Mouse (Mus musculus) midbrain, postnatal 0 days (tissue): ENCODE measurements around the gene Cryl1. TPM values are rescaled to one million over a fixed set of nuclear protein-coding genes. Genes with fewer than 3 reads are reported as not detected.
A peak's percentile ranks its signal among the peaks of the same experiment; 100 is the strongest.

Experiments
- ATAC-seq: fragments of 200-750 bp; cut with Nextera tagmentation; 2 replicates; pipeline ENCODE4 v1.8.0; 2017; ENCODE audit warnings: moderate number of reproducible peaks, mild to moderate bottlenecking, moderate TSS enrichment, moderate library complexity; ENCODE audit not compliant: low FRiP score
- DNase-seq: peaks from one replicate; pipeline ENCODE4 v3.0.0-alpha.2; 2015; ENCODE audit warnings: low spot score
- H3K27ac ChIP-seq: fragments of 300-500 bp; sonication (generic); 2 replicates; pipeline ENCODE4 v1.5.1; 2014; ENCODE audit warnings: low read depth, mild to moderate bottlenecking, low read length, mixed read lengths
- H3K27me3 ChIP-seq: fragments of 300-500 bp; sonication (generic); 2 replicates; pipeline ENCODE4 v1.6.1; 2014; ENCODE audit warnings: low read length, control low read depth, mixed read lengths; ENCODE audit not compliant: insufficient read depth
- H3K36me3 ChIP-seq: fragments of 300-500 bp; sonication (generic); 2 replicates; pipeline ENCODE4 v1.6.1; 2014; ENCODE audit warnings: low read length, control low read depth, mixed read lengths; ENCODE audit not compliant: insufficient read depth
- H3K4me1 ChIP-seq: fragments of 300-500 bp; sonication (generic); 2 replicates; pipeline ENCODE4 v1.6.1; 2014; ENCODE audit warnings: mild to moderate bottlenecking, control low read depth, antibody characterized with exemption, low read length, mixed read lengths; ENCODE audit not compliant: insufficient read depth
- H3K4me2 ChIP-seq: fragments of 300-500 bp; sonication (generic); 2 replicates; pipeline ENCODE4 v1.6.1; 2014; ENCODE audit warnings: low read depth, mild to moderate bottlenecking, low read length, mixed read lengths; ENCODE audit not compliant: poor library complexity, severe bottlenecking
- H3K4me3 ChIP-seq: fragments of 300-500 bp; sonication (generic); 2 replicates; pipeline ENCODE4 v1.5.1; 2014; ENCODE audit warnings: low read depth, mild to moderate bottlenecking, low read length, moderate library complexity
- H3K9ac ChIP-seq: fragments of 300-500 bp; sonication (generic); replicated peaks from 2 replicates; pipeline ENCODE4 v1.6.1; 2014; ENCODE audit warnings: mild to moderate bottlenecking, low read length, moderate library complexity, mixed read lengths; ENCODE audit not compliant: poor library complexity, severe bottlenecking
- H3K9me3 ChIP-seq: fragments of 300-500 bp; sonication (generic); 2 replicates; pipeline ENCODE4 v1.6.1; 2016; ENCODE audit warnings: low read length, control low read depth
- CTCF ChIP-seq: IDR thresholded peaks from 2 replicates; pipeline ENCODE4 v1.5.1; 2016; ENCODE audit warnings: antibody characterized with exemption, mild to moderate bottlenecking
- WGBS: fragments of 180-500 bp; shearing (Covaris S2); extraction: QIAGEN DNeasy Blood & Tissue Kit; methylation state at CpG from one replicate; pipeline ENCODE4 v1.1.7; 2014; 5-methylcytosine and 5-hydroxymethylcytosine counted together
- polyA plus RNA-seq: library from polyadenylated mRNA; unstranded; fragments of >200 nt; fragmentation: Nextera tagmentation; extraction: Ambion mirVana; gene quantifications from 2 replicates; pipeline ENCODE4 v1.2.1, GENCODE M21; 2015
- total RNA-seq: library from RNA; depleted of rRNA; stranded (reverse); fragments of >200 nt; gene quantifications from 2 replicates; pipeline ENCODE4 v1.2.3, GENCODE M21; 2014

The Cryl1 gene
- total and polyA plus RNA-seq, 2 experiments from 2014 or later = 13.5 to 19.4 TPM

DNA sequence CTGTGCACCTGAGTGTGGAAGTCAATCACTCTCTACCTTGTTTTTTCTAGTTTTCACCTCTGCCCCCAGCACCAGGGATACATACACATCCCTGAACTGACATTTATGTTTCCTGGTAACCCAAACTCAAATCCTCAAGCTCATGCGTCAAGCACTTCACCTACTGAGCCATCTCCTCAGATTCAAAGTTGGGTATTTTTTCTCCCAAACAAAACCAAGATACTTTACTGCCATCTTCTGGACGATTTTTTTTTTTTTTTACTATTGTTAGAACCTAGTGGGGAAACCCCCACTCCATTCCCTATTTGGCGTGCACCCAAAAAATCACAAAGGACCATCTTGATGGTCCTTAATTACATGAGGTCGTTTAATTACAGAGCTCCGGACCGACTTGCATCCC is 10.8 kb upstream of the Cryl1 start:
- 14% methylated on average over 6 of the region's 6 CpGs for WGBS
- no peak overlapping the region for H3K4me3 ChIP-seq
- H3K27ac ChIP-seq = no peak overlapping the region
- no peak overlapping the region for H3K9ac ChIP-seq
- H3K36me3 ChIP-seq = no peaks in the 10 kb centered on the region
- DNase-seq = peak; percentile 78
- TF ChIP-seq CTCF = peak; percentile 65
- H3K27me3 ChIP-seq = no peaks in the 10 kb centered on the region
- no peaks in the 10 kb centered on the region for H3K4me1 ChIP-seq
- no peaks in the 10 kb centered on the region for H3K9me3 ChIP-seq
- H3K4me2 ChIP-seq = no peak overlapping the region
- ATAC-seq = no peak

DNA sequence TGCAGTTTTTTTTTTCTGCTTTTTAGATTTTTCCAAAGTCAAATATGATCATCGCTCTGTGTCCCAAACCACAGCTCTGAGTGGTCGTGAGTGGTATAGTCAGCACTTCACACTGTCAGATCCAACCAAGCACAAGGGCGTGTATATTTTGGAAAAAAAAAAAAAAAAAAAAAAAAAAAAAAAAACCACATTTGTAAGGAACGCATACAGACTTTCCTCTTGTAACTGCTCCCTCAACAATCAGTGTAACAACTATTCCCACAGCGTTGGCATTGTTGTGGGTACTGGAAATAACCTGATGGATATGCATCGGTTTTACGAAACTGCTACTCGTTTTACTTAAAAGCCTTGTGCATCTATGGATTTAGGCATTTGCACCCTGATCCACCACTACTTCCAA is 9.8 kb upstream of the Cryl1 start:
- no peaks in the 10 kb centered on the region for H3K27me3 ChIP-seq
- H3K4me2 ChIP-seq = no peak overlapping the region
- no peak overlapping the region for H3K9ac ChIP-seq
- DNase-seq (no peak), ATAC-seq (no peak)
- no peak overlapping the region for H3K27ac ChIP-seq
- TF ChIP-seq CTCF = no peak
- WGBS = 80% methylated on average over 8 of the region's 8 CpGs
- H3K9me3 ChIP-seq = no peaks in the 10 kb centered on the region
- no peaks in the 10 kb centered on the region for H3K4me1 ChIP-seq
- H3K4me3 ChIP-seq = no peak overlapping the region
- H3K36me3 ChIP-seq = no peaks in the 10 kb centered on the region

DNA sequence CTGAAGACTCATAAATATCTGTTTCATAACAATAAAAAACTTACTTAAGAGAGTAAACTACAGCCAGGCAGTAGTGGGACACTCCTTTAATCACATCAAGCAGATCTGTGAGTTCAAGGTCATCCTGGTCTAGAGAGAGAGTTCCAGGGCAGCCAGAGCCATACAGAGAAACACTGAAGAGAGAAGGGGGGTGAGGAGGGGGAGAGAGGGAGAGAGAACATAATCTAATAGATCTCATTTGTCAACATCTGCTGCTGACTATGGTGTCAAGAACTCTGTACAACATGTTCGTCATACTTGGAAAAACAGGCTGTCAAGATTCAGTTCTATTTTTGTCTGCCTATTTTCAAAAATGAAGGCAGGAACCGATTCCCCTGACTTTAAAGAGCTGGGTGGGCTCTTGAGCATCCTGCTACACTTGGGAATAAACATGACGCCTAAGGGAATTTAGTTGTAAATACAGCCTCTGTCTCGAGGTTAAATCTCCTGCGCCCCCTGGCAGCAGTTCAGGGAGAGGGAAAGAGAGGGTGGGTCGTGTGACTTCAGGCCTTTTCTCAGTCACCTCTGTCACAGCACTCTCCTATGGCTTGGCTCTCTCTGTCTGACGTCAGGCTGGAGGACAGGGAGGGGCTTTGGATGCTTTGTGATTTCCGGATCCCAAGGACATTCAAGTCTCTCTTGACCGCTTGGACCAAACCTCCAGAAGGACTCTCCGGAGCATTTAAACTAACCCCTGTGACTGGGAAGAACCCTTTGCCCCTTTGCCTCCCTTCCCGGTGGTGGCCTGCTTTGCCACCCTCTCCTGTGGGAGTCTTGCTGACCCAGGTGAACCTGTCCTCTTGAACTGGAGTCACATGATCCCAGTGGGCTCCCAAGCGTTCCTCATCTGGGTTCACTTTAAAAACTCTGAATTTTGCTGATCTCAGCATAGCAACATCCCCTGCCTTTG is 9.0 kb upstream of the Cryl1 start:
- ATAC-seq (peak; percentile 76), DNase-seq (peak; percentile 78)
- H3K9ac ChIP-seq = no peak overlapping the region
- H3K9me3 ChIP-seq = no peaks in the 10 kb centered on the region
- no peaks in the 10 kb centered on the region for H3K36me3 ChIP-seq
- H3K27me3 ChIP-seq = no peaks in the 10 kb centered on the region
- no peak overlapping the region for H3K4me3 ChIP-seq
- no peaks in the 10 kb centered on the region for H3K4me1 ChIP-seq
- H3K27ac ChIP-seq = no peak overlapping the region
- 9% methylated on average over 12 of the region's 12 CpGs for WGBS
- peak overlapping the region; percentile 22 for H3K4me2 ChIP-seq
- TF ChIP-seq CTCF = peak; percentile 76

DNA sequence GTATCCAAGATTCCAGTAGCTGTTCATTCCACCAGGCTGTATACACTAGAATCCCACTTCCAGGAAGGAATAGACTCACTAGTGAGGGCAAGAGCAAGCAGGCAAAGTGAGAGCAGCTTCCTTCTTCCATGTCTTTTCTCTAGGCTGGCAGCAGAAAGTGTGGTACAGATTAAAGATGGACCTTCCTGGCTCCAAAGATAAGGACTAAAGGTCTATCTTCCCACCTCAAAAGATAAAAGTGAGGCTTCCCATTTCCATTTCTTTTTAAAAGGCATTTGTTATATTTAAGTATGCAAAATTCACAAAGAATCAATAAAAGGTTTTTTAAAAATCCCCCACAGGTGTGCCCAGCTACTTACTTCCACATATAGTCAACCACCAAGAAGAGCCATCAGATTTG is 4.5 kb upstream of the Cryl1 start:
- ATAC-seq (no peak), DNase-seq (no peak)
- Histone ChIP-seq H3K4me1 (no peaks in the 10 kb centered on the region), H3K9me3 (no peaks in the 10 kb centered on the region), H3K4me2 (no peak overlapping the region), H3K4me3 (no peak overlapping the region), H3K27me3 (no peaks in the 10 kb centered on the region), H3K27ac (no peak overlapping the region), H3K9ac (no peak overlapping the region), H3K36me3 (no peaks in the 10 kb centered on the region)
- no peak for TF ChIP-seq CTCF

DNA sequence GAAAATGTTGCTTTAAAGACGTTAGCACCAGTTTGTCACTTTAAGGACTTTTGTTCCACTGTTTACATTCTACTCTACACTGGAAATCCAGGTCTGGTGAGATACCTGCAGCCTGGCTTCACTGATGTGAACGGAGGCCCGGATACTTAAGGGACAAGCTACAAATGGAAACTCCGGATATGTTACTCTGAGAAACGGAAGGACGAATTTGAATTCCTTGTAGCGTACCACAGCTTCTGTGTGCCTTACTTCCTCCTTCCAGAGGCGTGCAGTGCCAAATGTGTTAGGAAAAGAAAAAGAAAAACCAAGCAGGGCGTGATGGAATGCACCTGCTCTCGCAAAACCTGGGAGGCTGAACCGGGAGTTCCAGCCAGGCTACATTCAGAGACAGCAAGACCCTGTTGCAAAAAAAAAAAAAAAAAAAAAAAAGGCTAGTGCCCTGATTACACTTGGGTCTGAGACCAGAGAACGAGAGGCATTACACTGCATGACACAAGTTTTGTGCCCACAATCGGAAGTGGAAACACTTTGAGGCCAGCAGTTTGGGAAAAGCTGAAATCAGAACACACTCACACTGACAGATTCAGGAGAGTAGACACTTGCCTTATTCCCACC is 591 bp upstream of the Cryl1 start:
- Histone ChIP-seq H3K27me3 (no peaks in the 10 kb centered on the region), H3K4me2 (peak overlapping the region; percentile 85), H3K9ac (0 out of 2 replicates have a peak overlapping the region, but pooled peaks have one; percentile 39), H3K9me3 (no peaks in the 10 kb centered on the region), H3K36me3 (no peaks in the 10 kb centered on the region), H3K4me1 (no peaks in the 10 kb centered on the region), H3K4me3 (peak overlapping the region; percentile 65), H3K27ac (no peak overlapping the region; the same call in 1 of the 2 replicates)
- ATAC-seq (0 out of 2 replicates have a peak, but pooled peaks have one; percentile 15), DNase-seq (peak; percentile 20)
- TF ChIP-seq CTCF = no peak
- 16% methylated on average over 13 of the region's 13 CpGs for WGBS

DNA sequence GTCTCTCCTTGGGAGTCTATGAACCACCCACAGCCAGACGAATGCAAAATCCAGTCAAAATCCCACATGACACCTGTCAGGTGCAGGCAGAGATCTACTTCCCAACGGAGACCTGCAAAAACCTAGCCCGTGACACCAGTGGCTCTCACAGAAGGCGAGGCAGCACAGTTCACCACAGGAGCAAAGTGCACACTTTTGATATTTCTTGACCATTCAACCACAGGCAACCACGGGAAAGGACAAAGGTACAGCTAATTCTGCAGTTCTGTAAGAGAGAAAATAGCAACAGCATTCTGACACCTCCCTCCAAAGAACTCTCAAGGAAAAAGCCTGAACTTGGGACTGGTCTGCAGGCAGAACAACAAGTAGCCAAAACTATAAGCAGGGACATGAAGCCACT is 1.1 kb downstream of the Cryl1 start:
- TF ChIP-seq CTCF = no peak
- WGBS = 85% methylated on average over 5 of the region's 5 CpGs
- H3K9me3 ChIP-seq = no peaks in the 10 kb centered on the region

More for the DNA sequence above, 1.1 kb downstream of the Cryl1 start:
- no peaks in the 10 kb centered on the region for H3K27me3 ChIP-seq
- H3K4me2 ChIP-seq = no peak overlapping the region
- H3K9ac ChIP-seq = no peak overlapping the region
- H3K4me1 ChIP-seq = no peaks in the 10 kb centered on the region
- ATAC-seq (no peak), DNase-seq (no peak)
- no peak overlapping the region for H3K4me3 ChIP-seq
- H3K27ac ChIP-seq = no peak overlapping the region
- H3K36me3 ChIP-seq = no peaks in the 10 kb centered on the region
